Mouse (Mus musculus): ENCODE results near the gene Trpv2.

Trpv2 gene

DNA sequence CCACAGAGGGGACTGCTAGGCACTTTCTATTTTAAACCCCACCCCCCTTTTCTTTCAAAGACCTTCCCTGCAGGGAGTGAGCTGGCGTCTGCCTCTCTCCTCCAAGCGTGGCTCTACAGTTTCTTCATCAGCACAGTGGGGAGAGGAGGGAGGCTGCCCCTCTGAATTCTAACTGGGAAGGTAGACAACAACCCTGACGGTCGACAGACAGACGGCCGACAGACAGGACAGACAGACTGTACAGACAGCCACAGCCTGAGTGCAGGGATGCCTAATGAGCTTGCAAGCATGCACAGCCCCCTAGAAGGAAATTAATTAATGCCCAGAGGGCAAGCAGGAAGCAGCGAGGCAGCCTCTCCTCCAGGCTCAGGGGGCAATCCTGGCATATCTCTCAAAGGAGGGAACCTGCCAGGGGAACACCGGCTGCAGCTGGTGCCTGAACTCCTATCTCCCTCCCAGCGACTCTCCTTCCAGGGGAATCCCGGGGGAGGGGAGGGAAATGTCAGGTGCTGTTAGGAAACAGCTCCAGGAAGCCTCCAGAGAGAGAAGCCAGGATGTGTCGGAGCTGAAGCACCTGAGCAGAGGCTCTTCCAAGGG is 56.0 kb downstream of the Trpv2 start:
- no peak for DNase-seq (ENCODE audit: low spot score)

- no peak for DNase-seq (ENCODE audit: low spot score)
Observed at GRCm38 (mm10) chr11:62631138-62631537, 56.9 kb downstream of the Trpv2 start.

GRCm38 (mm10) chr11:62635406-62635805 is 61.1 kb downstream of the Trpv2 start:
- no peak for DNase-seq (ENCODE audit: low spot score)

DNA sequence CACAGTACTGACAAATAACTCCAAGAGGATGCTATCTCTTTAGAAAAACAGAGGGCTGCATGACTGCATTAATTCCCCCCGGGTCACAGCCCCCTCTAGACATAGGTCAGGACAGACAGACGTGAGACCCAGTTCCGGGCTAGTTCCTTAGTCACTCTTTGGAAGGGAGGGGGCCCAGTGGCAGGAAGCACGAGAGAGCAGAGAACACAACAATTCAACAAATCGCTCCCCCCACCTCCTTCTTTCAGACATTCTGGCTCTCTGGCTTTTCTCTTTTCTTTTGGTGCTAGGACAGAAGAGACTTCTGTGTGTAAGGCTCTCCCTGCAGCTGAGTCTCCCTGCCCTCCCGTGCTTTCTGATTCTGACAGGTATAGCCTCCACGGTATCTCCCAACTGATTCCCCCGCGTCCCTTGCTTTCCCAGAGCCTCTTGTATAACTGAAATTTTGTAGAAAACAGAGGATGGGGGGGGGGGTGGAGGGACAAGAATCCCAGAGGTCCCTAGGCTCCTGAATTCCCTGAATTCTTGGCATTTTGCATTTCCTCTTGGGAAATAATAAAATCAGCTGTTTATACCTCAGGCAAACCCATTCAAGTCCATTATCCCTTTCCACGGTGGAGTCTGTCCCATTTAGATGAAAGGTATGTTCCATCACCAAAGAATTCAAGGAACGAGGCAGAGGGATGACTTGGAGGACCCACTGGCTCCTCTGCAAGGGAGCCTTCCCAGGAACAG is 62.0 kb downstream of the Trpv2 start:
- no peak for DNase-seq (ENCODE audit: low spot score)

DNA sequence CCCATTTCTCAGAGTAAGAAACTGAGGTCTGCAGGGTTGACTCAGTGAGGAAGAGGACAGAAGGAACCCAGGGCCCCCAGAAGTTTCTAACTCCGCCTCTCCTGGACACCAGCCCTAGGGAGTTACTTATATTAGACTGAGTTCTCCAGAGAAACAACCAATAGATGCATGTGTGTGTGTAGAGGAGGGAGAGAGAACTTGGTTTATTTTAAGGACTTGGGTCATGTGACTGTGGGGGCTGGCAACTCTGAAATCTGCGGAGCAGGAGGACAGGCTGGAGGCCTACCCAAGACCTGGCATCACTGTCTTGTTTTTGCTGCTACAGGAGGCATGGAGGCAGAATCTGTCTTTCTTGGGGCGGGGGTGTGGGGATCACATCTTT is 62.5 kb downstream of the Trpv2 start:
- DNase-seq (ENCODE audit: low spot score), result no peak

GRCm38 (mm10) chr11:62637401-62637800 is 63.1 kb downstream of the Trpv2 start:
- DNase-seq (ENCODE audit: low spot score), result no peak

DNA sequence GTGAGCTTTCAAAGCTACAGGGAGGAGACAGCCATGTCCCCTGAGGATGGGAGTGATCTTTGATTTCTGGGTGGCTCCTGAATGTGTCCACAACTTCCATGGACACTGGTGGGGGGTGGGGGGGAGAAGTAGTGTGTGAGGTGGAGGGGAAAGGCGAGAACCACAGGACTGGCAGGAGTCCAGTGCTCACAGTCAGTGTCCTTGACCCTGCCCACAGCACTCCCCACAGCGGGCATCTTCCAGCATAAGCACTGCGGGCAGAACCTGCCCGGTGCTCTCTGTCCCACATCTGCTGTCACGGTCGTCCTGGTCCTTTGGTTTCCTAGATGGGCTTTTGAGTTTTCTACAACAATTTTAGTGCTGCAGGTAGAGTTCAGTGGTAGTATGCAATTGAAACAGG is 63.5 kb downstream of the Trpv2 start:
- no peak for DNase-seq (ENCODE audit: low spot score)

GRCm38 (mm10) chr11:62638402-62638801 is 64.1 kb downstream of the Trpv2 start:
- DNase-seq (ENCODE audit: low spot score), result no peak

- no peak for DNase-seq (ENCODE audit: low spot score)
Observed at GRCm38 (mm10) chr11:62640378-62640777, 66.1 kb downstream of the Trpv2 start.

DNA sequence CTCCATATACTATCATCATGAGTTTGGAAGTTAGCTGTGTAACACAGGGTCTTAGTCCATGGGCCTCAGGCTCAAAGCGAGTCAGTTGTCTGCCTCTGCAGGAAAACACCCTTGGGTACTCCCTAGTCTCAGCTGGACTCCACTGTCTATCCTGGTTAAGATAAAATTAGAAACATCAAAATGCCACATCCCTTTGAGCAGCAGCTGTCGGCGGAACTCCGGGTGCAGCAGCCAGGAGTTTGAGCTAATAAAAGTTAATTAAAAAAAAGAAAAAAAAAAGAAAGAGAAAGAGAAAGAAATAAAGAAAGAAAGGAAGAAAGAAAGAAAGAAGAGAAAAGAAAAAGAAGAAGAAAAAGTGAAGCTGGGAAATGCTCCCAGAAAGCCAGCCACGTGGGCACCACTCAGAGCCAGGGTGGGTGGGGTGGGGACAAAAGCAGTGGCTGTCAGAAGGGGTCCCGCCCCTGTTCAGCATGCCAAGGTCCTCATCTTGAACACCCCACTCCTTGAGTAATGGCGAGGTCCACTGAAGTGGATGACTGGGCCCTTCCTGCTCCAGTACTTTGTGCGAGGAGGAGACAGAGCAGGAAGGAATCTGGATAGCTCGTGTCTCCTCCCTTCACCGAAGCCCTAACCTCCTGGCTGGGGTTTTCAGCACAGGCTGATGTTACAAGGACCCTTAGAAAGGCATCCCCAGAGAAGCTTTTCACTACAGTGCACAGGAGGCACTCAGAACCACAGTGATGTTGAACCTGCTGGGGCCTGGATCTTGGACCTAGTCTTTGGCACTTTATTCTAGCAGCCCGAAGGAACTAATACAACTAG is 67.9 kb downstream of the Trpv2 start:
- no peak for DNase-seq (ENCODE audit: low spot score)

DNA sequence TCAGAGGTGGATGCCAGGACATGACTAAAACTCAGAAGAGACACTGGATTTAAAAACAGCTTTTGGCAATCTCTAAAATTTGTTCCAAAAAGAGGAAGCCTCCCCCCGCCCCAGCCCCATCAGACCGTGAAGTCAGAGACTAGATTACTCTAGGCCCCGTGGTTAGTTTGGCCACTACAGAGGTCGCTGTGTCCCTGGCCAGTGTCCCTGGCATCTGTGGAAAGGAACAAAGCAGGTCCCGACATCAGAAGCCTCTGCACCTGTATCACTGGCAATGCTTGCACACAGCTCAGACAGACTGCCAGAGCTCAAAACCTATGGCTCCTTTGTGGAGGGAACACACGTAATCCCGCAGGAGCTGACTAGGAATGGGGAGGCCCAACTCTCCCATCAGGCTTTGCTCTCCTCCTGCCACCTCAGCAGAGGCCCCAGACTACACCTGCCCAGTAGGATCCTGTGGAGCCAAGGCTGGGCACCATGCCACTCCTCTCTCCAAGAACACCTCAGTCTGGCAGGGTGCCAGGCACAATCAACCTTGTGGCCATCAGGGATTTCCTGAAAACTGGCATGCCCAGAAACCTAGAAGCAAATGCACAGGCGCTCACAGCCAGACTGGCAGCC is 68.8 kb downstream of the Trpv2 start:
- no peak for DNase-seq (ENCODE audit: low spot score)

DNA sequence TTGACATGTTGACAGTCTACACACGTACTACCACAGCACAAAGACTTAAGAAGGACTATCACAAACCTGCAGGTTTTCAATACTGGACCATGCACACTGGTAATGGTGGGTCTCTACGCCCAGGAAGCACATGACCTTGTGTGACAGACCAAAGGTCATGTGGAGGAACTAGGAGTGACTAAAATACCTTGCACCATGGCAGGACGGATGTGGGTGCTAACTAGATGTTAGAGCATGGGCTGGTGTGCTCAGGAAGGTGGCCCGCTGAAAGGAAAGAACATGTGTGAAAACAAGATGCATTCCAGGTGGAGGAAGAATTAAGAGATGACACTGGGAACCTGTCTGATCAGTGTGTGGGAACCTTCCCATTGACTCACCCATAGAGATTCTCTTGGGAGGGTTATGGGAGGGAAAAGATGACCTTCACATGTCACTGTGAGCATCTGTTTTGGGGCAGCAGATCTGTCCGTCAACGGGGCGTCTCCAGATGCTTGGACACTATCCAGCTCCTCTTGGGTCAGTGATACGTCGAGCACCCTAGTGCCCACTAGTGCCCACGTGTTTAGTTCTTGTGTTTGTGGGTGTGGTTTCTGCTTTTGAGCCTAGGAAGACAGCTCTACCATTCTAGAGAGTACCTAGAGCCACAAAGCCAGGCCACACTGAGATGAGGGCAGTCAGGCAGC is 69.5 kb downstream of the Trpv2 start:
- DNase-seq (ENCODE audit: low spot score), result no peak

- DNase-seq (ENCODE audit: low spot score), result no peak
Observed at GRCm38 (mm10) chr11:62644602-62645336, 70.5 kb downstream of the Trpv2 start.

DNA sequence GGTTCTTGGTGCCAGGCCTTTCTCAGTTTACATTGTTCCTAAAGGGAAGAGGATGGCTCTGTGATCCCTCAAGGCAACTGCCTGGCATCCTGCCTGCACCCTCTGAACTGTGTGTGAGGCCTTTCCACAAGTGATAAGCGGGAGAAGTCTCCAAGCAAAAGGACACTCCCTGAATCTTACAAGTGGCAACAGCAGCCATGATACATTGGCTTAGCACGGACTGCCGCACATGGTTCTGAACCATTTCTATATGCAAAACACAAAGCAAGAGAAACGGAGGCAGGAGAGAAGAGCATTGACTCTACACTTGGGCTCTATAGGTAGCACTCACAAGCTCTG is 71.0 kb downstream of the Trpv2 start:
- no peak for DNase-seq (ENCODE audit: low spot score)

- no peak for DNase-seq (ENCODE audit: low spot score)
Observed at GRCm38 (mm10) chr11:62645732-62646494, 71.6 kb downstream of the Trpv2 start.

GRCm38 (mm10) chr11:62646495-62646843 is 72.2 kb downstream of the Trpv2 start:
- DNase-seq (ENCODE audit: low spot score), result no peak

- DNase-seq (ENCODE audit: low spot score), result no peak
Observed at GRCm38 (mm10) chr11:62646958-62647515, 72.8 kb downstream of the Trpv2 start.

- DNase-seq (ENCODE audit: low spot score), result no peak
Observed at GRCm38 (mm10) chr11:62647661-62648590, 73.6 kb downstream of the Trpv2 start, which contains the start of gene Lrrc75a. TSS of gene Lrrc75a (minus strand) at chr11:62648523.
